Mouse (Mus musculus): ENCODE data around the gene Csad.

- no peak for TF ChIP-seq CTCF (IDR thresholded peaks at IDR 0.05; ENCODE audit: insufficient read depth, low read length)
- TF ChIP-seq POLR2A (IDR thresholded peaks at IDR 0.05; ENCODE audit: borderline replicate concordance, extremely low read depth, low read depth, low read length), result no peak
Observed at GRCm38 (mm10) chr15:102214132-102214531, 9.6 kb upstream of the Csad start.

Measured in lung, adult 2 months (tissue).